Mouse (Mus musculus) forebrain, embryonic 10.5 days (tissue): ENCODE measurements around the gene Defb47. TPM values are rescaled to one million over a fixed set of nuclear protein-coding genes. Genes with fewer than 3 reads are reported as not detected.

Source experiments
- DNase-seq: peaks from one replicate; pipeline ENCODE4 v3.0.0-alpha.2; 2017; ENCODE audit warnings: low spot score; ENCODE audit errors: extremely low spot score
- H3K27ac ChIP-seq: fragments of 300-500 bp; sonication (generic); 2 replicates; pipeline ENCODE4 v1.5.1; 2016; ENCODE audit warnings: mild to moderate bottlenecking
- H3K27me3 ChIP-seq: fragments of 300-500 bp; sonication (generic); 2 replicates; pipeline ENCODE4 v1.6.1; 2016; ENCODE audit warnings: mild to moderate bottlenecking; ENCODE audit not compliant: poor library complexity, severe bottlenecking
- H3K36me3 ChIP-seq: fragments of 300-500 bp; sonication (generic); replicated peaks from 2 replicates; pipeline ENCODE4 v1.6.1; 2016; ENCODE audit warnings: mild to moderate bottlenecking, moderate library complexity
- H3K4me1 ChIP-seq: fragments of 300-500 bp; sonication (generic); 2 replicates; pipeline ENCODE4 v1.6.1; 2016
- H3K4me3 ChIP-seq: fragments of 300-500 bp; sonication (generic); 2 replicates; pipeline ENCODE4 v1.5.1; 2016; ENCODE audit warnings: mild to moderate bottlenecking, moderate library complexity
- H3K9me3 ChIP-seq: fragments of 300-500 bp; sonication (generic); 2 replicates; pipeline ENCODE4 v1.6.1; 2016; ENCODE audit warnings: mild to moderate bottlenecking, moderate library complexity
- WGBS: fragments of 180-500 bp; shearing (Covaris S2); methylation state at CpG from one replicate; pipeline ENCODE4 v1.1.7; 2016; 5-methylcytosine and 5-hydroxymethylcytosine counted together
- polyA plus RNA-seq: library from polyadenylated mRNA; unstranded; fragments of >200 nt; fragmentation: Nextera tagmentation; extraction: Ambion mirVana; gene quantifications from 2 replicates; pipeline ENCODE4 v1.2.1, GENCODE M21; 2016

Gene Defb47
- polyA plus RNA-seq, 1 experiment from 2014 or later, result not detected

DNA sequence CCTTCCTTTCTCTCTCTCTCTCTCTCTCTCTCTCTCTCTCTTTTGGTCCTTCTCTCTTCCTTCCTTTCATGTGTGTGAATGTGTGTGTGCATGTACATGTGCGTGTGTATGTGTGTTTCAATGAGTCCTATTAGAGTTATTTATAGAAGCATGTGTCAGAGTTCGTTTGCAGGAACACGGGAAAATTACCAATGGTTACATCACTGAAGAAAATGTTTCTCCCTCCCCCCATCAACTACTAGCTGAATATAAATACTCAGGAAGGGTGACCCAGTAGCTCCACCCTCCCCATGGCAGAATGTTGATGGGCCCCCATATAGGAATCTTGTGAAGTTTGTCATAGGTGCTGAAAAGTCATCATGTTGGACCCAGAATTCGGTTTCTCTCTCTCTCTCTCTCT is 15.2 kb downstream of the Defb47 start:
- 94% methylated on average over 4 of the region's 4 CpGs for WGBS

DNA sequence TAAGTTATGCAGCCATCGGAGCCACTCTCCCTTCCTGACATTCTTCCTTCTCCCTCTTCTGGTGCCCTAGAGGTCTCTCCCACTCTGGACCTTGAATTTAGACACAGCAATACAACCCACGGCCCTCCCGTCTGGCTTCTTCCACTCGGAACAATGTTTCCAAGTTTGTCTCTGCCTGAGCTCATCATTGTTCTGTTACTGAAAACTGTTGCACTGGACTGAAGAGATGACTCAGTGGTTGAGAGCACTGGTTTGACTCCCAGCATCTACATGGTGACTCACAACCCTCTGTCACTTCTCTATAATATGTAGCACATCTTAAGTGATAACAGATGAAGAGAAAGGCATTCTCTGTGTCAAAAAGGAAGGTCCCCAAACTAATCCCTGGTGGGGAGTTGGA is 16.8 kb downstream of the Defb47 start:
- no peaks in the 10 kb centered on the region for H3K9me3 ChIP-seq
- no peak for DNase-seq
- no peak overlapping the region for H3K4me3 ChIP-seq
- no peak overlapping the region for H3K27ac ChIP-seq
- WGBS, result 92% methylated on average over 4 of the region's 4 CpGs
- no peaks in the 10 kb centered on the region for H3K27me3 ChIP-seq
- no peaks in the 10 kb centered on the region for H3K36me3 ChIP-seq
- H3K4me1 ChIP-seq, result no peaks in the 10 kb centered on the region

More for the DNA sequence above, 15.2 kb downstream of the Defb47 start:
- Histone ChIP-seq H3K27ac (no peak overlapping the region), H3K9me3 (no peaks in the 10 kb centered on the region), H3K4me1 (no peaks in the 10 kb centered on the region), H3K4me3 (no peak overlapping the region), H3K27me3 (no peaks in the 10 kb centered on the region), H3K36me3 (no peaks in the 10 kb centered on the region)
- no peak for DNase-seq

DNA sequence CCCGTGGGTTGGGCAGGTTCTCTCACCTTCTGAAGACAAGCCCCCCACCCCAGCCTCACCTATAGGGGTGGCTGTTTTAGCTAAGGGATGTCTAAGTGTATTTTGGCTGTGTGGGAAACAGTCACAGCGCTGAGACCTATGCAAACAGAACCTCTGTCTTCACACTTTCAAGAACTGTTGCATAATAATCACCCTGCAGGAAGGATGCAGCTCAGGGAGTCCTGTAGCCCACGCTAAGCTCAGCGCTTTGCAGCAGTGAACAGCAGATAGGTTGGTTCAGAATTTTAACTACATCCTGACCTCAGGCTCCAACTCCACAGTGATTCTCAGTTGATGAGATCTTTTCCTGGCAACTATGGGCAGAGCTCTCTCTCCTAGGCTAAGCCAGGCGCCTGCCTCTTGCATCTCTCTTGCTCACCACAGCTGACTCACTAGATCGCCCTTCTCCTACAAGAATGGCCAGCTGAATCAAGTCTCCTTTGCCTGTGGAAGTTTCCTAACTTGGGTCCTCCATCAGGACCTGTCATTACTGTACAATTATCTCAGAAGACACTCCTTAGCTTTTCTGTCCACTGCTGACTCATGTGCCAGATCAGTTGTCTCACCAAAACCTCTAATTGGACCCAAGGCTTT is 22.8 kb downstream of the Defb47 start:
- no peaks in the 10 kb centered on the region for H3K36me3 ChIP-seq
- H3K27me3 ChIP-seq, result no peaks in the 10 kb centered on the region
- no peak overlapping the region for H3K4me3 ChIP-seq
- no peak overlapping the region for H3K27ac ChIP-seq
- 59% methylated on average over 6 of the region's 6 CpGs for WGBS
- H3K4me1 ChIP-seq, result no peaks in the 10 kb centered on the region
- no peaks in the 10 kb centered on the region for H3K9me3 ChIP-seq
- no peak for DNase-seq

DNA sequence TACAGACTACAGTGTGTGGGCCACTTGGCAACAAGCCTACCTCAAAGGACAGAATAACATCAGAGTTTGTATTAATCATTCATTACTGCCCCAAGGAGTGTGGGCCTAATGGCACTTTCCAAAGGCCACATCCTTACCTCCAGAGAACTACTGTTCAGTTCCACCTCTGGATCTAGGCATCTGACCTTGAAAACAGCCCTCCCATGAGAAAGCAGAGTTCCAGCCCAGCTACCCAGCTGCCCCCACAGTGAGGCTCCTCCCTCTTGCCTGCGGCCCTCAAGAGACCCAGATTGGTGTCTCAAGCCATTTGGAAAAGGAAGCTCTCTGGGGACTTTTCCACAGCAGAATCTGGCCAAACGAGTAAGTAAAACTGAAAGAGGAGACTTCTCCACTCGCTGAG is 48.8 kb downstream of the Defb47 start, which contains the start of gene Defb42:
Gene Defb42, plus strand, starts transcription at position 301 of the 400 bp plus-strand sequence.
- Histone ChIP-seq H3K4me3 (no peak within 1 kb of the TSS), H3K27me3 (no peaks in the 10 kb centered on the region), H3K36me3 (no peaks in the 10 kb centered on the region), H3K27ac (no peak within 1 kb of the TSS), H3K9me3 (no peaks in the 10 kb centered on the region), H3K4me1 (no peaks in the 10 kb centered on the region)
- no peak for DNase-seq
- WGBS, result 76% methylated on average over 3 of the region's 3 CpGs

DNA sequence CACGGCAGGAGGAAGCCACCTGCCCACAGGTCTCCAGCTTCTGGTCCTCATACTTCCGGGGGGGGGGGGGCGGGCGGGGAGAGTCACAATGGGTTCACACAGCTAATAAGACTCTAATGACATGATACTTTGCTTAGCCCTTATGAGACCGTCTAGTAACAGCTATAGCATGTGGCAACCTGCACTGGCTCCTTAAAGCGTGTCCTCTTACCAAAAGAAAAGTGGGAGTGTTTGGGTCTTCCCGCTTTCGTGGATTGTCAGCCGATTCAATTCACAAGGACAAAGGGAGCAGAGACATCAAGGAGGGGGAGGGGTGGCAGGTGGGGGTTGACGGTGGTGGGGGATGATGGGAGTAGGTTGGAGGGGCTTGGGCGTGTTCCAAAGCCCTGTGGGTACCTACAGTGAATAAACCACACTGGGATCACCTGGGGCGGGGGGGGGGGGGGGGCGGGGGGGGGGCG is 52.1 kb downstream of the Defb47 start, which contains the start of gene Defb30:
Gene Defb30, minus strand, starts transcription at position 51 of the 461 bp plus-strand sequence.
- Histone ChIP-seq H3K9me3 (no peaks in the 10 kb centered on the region), H3K27ac (no peak within 1 kb of the TSS), H3K27me3 (no peaks in the 10 kb centered on the region), H3K4me1 (peaks cover 5% of the 10 kb centered on the region), H3K36me3 (no peaks in the 10 kb centered on the region), H3K4me3 (no peak within 1 kb of the TSS)
- DNase-seq, result no peak
- 82% methylated on average over 10 of the region's 14 CpGs for WGBS

Other genes starting within 250 kb of the Defb47 start
- gene Ints6, start 236.9 kb upstream of the Defb47 start, polyA plus RNA-seq, result 23.5 and 23.9 TPM in 2 replicates
- gene Wdfy2, start 160.4 kb upstream of the Defb47 start, polyA plus RNA-seq, result 15.5 TPM in 2 replicates
- not detected in 2 replicates for gene Defb48, start 13.6 kb upstream of the Defb47 start, polyA plus RNA-seq
- gene Defb43, start 13.7 kb downstream of the Defb47 start, polyA plus RNA-seq, result not detected in 2 replicates
- not detected in 2 replicates for gene Defb42, start 48.9 kb downstream of the Defb47 start, polyA plus RNA-seq
- not detected in 2 replicates for gene Defb30, start 51.9 kb downstream of the Defb47 start, polyA plus RNA-seq